Mouse (Mus musculus) bone marrow, adult 2 months (tissue): ENCODE measurements around the gene Grm8.

ENCODE experiments used
- CTCF ChIP-seq: fragments of 200-500 bp; IDR thresholded peaks from 2 replicates; pipeline ENCODE4 v1.5.1; 2011; ENCODE audit warnings: low read length, control low read depth; ENCODE audit not compliant: control insufficient read depth, insufficient read depth
- POLR2A ChIP-seq: fragments of 200-500 bp; IDR thresholded peaks from 2 replicates; pipeline ENCODE4 v1.6.1; 2011; ENCODE audit warnings: low read depth, mild to moderate bottlenecking, control low read depth, low read length, borderline replicate concordance; ENCODE audit not compliant: control insufficient read depth

GRCm38 (mm10) chr6:27997250-27997649 is 137.7 kb downstream of the Grm8 start:
- TF ChIP-seq CTCF (no peak), POLR2A (no peak)
